Mouse (Mus musculus) thymus, adult 18-20 months (tissue): ENCODE measurements at regions not wholly inside any gene's neighbourhood (a gene's known extent, or its start where the extent isn't known, plus 50 kb on each side); places are given as distances from the start of the nearest gene placed in this dataset.

Experiments used
- DNase-seq, 2 experiments: peaks; one replicate each; pipeline ENCODE4 v3.0.0; 2022; ENCODE audit warnings: mixed read lengths in 2 of 2

DNA sequence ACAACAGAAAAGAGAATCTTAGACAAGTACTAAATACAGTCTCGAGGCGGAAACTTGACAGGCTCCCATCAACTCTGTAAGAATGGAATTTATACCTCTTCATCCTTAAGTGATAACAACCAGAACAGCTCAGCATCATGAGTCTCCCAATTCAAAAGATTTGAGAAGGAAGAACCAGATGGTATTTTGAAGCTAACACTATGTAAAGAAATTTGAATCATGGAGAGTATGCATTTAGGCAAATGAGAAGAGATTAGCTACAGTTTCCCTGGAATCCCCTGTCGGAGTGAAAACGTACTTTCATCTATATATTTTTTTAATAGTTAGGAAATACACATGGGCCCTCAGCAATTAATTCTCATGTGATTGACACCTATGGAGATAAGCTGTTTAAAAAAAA is 140.9 kb downstream of the Nrip1 start:
- DNase-seq = no peak

DNA sequence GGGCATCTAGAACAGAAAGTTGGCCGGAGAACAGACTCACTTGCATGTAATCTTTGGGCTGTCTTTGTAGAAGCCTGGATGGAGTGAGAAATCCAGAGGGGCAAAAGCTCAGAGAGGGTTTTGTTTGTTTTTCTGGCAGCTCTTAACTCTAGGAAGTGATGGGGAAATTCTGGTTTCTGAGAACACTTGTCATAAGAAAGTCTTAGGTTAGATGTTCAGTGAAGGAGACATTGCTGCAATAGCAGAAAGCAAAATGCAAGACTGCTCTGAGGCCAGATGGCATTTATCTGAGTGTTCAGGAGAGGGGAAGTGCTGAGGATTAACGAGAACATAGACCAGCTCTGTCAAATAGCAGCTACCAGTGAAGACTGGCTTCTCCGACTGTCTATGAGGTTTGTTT is 141.5 kb downstream of the Nrip1 start:
- no peak for DNase-seq

DNA sequence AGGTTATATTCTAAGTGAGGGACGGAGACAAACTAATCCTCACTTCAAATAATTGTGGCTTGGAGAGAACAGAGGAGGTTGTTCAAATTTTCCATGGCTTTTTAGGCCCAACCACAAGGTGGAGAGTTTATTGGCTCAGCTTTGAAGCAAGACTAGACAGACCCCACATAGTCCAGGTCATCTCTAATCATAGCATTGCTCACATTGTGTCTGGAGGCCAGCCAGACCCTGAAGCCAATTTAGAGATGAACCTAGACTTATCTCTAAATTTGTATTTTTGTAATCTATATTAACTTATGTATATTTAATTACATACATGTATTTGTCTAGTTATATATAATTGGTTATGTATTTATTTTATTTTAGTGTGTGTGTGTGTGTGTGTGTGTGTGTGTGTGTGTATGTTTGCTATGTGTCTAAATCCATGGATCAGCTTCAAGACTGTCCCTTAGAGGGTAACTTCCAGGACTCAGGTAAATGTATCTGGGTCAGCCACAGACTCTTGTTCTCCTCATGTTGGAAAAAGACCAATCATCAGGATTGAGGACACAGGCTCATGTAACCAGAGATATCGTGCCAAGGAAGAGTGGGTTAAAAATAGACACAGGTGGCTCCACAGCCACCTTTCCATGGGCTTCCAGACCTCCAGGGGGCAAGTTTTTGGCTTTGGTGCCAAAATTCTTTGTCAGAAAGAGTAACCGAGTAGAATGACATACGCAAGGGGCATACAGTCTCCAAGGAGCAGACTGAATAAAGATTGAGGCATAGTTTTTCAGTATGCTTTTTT is 142.9 kb downstream of the Nrip1 start:
- DNase-seq = no peak

DNA sequence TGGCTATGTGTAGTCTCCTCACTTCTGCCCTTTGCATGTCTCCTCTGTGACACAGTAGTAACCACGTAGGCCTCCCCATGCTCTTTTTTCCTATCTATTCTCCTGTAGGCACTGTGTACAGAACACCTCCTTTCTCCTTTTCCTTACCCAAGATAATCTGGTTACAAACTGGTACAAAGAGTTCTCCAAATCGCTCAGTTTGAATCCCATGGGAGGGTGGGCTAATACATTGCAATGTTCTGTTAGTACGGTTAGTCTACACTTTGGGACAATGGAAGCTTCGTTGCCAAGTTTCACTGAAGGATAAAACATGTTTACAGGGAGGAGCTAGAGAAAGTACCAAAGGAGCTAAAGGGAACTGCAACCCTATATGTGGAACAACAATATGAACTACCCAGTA is 145.2 kb downstream of the Nrip1 start:
- no peak for DNase-seq

DNA sequence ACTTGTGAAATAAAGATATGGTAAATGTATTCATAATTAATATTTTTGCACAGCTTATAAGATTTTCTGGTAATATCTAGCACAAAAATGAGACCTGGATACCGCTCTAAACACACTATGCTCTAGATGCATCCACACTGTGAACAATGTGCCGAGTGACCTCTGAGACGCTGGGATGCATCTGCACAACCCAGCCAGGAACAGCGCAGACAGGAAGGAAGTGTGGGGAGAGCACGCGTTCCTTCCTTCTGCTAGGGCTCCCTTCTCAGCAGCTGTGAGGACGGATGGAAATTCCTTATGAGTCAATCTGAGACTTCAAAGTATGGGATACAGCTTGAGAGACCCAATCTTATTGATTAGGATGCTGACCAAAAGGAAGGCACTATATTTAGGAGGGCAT is 147.2 kb downstream of the Nrip1 start:
- DNase-seq = no peak

DNA sequence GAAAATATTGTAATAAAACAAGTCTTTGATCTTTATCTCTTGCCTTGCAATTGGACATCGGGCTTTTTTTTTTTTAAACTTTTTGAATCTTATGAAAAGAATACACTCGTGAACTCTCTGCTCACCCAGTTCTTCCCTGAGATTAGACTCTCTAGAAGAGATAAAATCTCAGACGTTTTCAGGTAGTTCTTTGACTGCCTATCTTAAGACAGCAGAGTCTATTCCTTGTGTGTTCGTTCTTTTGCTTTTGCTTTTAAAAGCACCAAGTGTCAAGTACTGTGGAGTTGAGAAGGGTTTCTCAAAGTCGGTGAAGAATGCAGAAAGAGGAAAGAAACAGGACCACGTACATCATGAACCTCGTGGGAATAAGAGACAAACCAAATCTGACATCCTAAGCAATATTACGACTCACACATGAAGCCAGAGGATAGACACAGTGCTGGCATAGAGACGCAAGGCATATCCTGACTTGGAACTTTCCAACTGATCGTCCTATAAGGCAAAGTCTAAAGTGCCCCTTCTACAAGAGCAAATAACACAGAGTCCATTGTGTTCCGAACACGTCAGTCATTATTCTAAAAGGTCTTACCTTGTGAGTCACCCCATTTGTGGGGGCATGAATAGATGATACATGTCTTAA is 147.9 kb downstream of the Nrip1 start:
- no peak for DNase-seq

DNA sequence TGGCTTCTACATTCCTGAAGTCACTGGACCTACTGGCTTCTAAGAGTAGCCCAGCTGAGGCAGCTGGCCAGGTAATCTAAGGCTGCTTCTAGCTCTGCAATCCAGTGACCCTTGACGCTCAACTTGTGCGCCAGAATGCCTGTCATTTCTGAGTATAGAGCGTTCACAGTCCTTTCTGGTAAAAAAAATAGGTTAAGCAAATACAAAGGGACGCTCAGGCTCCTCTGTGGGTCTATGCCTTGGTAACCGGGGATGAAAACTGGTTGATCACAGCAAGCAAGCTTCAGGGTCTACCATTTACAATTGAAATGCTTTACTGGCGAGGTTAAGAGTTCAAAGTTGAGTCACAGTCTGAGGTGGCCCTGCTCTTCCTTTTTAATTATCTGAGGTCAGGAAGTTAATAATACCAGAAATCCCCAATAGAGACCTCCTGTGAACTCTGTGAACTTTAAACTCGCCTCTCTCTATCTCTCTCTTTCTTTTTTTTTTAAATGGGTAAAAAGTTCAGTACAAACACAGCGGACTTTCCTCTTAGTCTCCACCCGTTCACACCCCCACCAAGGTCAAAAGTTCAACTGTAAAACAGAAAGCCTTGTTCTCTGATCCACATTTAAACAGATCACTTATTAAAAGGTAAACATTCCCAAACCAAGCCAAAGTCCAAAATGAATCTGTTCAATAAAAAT is 148.6 kb downstream of the Nrip1 start:
- no peak for DNase-seq

DNA sequence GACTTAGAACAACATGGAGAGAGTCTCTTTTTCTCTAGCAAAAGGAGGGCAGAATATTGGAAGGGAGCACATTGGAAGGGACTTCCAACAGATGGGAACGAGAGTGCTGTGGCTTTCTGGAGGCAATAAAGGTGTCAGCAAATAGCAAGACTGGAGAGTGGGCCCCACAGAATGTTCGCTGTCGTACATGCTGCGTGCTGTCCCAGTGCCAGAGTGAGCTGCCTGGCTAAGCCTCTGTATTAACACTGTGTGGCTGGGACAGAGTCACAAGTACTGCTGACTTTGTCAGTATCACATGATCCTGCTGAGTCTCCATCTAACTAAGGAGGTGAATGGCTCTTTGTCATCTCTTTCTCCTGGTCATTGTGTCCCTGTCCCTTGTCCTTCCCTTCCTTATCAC is 149.9 kb downstream of the Nrip1 start:
- DNase-seq = no peak

DNA sequence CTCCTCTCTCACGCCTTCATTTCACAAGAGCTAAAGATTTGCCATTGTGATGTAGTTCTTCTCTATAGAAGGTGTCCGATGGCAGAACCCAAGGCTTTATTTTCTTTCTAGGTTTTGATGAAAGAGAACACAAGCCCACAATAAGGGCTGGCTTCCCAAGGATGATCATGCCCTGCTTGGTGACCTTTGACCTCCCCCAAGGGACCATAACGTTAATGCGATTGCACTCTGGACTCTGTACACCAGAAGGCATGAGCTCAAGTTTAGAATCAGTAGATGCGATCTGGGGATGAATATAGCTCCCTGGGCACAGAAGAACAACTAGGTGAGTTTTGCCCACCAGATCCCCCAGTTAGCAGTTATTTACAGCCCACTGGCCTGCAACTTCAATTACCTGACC is 150.7 kb downstream of the Nrip1 start:
- DNase-seq = no peak

DNA sequence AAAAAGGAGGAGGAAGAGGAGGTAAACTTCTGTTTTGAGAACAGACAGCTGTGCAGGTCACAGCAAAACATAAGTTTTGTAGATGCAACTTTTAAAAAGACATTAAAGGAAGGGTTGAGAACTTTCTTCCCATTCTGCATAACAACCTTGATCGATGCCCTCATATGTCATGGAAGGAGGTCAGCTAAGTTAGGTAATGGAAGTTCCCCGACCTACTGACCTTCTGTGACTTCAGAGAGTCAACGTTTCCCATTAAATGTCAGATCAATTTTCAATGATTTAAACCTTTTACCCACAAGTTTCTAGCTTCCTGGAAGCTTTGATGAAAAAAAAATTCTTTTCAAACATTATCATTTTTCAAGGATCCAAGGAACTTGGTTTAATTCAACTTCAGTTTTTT is 153.2 kb downstream of the Nrip1 start:
- DNase-seq = no peak

DNA sequence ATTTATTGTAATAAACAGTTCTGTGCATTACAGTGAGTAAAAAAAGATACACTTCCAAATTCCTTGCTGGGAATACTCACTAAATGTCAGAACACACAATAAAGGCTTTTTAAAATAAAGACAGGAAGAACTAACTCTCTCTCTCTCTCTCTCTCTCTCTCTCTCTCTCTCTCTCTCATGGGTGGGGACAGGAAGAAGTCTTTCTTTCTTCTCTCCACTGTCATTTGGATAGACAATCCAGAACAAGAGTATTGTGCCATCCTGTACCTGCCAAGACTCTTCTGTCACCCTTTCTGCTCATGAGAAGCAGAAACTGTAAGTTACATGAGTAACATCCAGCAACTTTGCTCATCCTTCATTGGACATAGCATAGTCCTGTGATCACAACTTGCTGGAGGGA is 154.4 kb downstream of the Nrip1 start:
- DNase-seq = no peak

DNA sequence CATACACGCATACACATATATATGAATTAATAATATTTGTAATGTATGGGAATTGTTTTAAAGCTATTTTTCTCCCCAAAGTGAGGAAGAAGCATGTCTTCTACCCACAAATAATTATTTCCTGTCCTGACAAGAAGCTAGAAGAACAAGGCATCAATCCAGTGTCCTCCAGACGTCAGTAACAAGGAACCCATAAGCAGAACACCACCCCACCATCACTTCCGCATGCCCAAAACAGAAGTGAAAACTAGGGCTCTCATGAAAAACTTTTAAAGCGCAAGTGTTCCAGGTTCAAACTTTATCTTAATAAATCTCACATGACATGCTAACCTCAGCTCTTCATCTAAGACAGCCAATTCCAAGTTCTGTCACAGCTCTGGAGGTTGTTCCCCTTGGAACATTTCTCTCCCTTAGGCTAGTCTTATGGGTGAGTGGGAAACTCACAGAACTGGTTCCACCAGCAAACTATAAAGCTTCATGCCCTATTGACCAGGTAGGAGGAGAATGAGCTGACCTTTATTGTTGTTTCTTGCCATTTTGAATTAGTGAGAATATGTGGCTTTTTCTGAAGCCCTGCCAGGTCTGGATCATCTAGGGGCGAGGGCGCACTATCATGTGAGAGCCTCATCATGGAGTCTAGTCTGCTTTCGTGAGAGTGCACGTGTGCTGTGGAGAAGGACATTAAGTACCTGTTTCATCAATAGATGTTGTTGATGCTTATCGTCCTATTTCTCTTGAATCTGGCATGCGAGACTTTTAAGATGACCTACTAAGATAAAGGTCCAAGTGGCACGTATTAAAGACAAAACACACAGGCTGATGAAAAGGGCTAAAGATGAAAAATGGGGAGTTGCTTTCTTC is 155.1 kb downstream of the Nrip1 start:
- no peak for DNase-seq

DNA sequence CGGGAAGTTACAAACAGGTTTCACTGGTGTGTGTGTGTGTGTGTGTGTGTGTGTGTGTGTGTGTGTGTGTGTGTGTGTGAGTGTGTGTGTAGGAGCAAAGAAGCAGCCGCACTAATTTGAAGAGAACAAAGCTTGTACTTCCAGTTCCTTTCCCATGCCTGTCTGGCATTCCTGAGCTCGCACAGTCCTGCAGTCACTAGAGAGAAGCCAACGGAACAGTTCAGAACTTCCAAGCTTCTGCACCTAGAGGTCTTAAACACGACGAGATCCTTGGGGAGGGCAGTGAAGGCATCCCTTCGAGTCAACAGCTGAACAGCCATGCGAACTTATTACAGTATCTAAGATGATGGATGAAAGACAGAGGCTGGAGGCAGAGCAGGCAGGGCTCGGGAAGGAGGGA is 157.4 kb downstream of the Nrip1 start:
- DNase-seq = no peak

DNA sequence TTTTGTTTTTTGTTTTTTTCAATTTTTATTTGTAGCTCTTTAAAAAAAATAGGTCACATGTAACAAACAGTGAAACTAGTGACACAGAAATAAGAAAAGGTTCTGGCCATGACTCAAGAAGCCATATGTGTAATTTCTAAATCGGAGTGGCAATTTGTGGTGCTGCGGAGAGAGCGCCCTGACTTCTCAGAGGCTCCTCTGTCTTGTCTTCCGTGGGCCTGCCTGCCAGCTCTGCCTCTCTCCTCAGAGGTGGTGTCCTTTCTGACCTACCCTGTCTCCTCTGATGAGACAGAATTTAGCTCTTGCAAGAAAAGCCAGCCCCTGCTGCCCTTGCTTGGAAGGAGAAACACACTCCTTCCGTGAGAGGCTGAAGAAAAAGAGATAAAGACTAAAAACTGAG is 158.1 kb downstream of the Nrip1 start:
- DNase-seq = no peak

DNA sequence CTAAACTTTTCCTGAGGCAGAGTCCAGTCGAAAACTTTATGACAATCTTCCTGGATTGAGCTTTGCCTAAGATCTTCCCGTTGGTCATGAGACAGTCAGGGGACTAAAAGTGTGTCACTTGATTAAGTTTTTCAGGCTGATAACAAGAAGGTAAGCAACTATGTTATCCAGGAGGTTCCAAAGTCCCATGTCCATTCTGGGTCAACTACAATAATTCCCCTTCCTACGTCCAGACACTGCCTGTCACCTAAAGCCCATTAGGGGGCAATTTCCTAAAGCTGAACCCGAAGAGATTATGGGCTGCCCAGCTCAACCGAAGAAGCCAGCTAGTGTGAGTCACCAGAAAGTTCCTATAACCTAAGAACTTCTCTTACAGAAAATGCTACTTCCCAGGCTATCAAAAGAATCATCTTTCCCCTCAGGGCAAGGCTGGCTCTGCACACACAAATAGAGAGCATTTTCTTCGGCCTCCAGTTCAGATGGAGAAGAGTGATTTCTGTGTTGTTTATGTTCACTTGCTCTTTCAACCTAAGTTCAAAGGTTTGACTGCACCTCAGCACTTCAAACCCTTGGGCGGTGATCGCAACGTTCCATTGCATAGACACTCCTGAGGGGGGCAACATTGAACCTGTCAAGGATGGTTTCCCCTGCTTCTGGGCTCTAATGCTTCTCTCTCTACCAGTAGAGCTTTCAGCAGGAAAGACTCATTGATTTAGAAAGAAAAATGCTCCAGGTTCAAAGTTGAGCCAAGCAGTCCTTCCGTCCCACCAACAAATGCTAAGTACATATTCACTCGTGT is 171.7 kb downstream of the Nrip1 start:
- DNase-seq = peak; percentile 62 to 76

DNA sequence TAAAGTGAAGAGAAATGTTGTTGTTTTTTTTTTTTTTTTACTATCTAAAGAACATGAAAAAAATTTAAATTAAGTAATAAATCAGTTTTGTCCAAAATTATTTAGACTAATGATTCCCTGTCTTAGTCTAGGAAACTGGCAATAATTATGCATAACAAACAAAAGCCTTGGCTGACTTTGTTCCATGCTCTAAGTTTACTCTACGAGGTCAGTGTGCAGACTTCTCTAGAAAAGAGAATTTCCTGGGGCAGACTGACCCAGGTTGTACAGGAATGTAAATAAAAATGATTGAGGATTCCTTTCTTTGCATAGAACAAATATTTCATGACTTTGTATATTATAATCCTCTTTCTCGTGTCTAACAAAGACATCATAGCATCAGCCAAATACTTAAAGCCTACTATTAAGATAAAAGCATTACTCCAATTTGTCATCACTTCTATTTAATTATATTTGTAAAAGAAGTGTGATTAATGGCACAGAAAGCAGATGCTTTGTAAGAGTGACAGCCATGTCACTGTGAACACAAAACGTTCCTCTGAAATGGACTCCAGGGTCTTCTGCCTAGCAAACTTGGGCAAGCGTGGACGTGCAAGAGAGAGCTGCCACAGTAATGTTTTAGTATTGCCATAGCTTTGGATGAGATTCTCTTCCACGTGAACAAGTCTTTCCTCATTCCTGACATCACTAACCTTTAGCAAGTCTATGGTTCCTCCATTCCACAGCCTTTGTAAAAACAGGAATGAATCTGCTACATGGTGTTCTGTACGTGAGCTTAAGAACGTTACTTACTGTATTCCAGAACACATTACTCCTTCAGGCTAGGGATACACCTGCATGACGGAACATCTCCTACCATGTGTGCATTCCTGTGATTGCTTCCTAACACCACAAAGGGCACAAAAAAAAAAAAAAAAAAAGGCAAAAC is 172.6 kb downstream of the Nrip1 start:
- DNase-seq = no peak

DNA sequence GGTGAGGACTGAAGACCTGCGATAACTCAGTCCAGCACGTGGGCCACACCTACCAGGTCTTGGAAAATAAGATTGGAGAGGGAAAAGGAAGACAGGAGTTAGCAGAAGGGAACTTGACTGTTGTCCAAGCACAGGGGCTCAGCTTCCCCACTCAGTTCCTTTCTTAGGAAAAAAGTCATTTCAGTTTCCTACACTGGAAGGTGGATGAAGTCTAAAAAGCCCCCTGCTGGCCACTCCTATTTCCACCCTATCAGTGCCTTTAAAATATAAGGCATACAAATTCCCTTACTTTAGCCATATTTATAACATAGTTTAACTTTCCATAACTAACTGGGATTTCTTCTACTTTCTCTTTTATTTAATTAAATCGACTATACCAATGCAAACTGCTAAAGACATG is 173.4 kb downstream of the Nrip1 start:
- DNase-seq = no peak

DNA sequence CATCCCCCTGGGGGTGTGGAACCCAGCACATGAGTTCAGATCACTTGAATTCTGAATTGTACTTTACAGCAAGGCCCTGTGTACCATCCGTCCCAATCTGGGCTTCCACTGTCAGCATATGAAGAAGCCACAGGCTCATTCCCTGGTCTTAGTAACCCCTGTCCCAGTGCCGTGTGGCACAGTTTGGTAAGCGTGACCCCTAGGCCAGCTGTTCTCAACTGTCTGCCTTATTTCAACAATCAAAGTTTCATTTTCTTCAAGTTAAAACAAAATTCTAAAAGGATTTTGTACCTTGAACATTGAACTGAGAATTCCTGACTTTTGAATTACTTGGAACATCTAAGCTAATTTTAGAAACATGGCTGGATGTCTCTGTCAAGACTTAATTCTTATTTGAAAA is 174.6 kb downstream of the Nrip1 start:
- no peak for DNase-seq

DNA sequence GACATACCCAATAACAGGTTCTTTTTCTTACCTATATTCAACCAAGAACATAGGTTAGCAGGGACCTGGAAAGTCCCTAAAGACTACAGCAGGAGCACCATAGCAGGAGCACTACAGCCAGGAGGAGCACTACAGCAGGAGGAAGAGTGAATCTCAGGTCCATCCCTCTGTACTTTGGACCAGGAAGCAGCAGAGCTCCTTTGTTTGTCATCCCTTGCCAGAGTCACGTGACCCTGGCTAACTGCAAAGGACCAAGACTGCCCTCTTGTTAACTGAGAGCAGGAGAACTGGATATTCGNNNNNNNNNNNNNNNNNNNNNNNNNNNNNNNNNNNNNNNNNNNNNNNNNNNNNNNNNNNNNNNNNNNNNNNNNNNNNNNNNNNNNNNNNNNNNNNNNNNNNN is 172.2 kb upstream of the Samsn1 start:
- no peak for DNase-seq

DNA sequence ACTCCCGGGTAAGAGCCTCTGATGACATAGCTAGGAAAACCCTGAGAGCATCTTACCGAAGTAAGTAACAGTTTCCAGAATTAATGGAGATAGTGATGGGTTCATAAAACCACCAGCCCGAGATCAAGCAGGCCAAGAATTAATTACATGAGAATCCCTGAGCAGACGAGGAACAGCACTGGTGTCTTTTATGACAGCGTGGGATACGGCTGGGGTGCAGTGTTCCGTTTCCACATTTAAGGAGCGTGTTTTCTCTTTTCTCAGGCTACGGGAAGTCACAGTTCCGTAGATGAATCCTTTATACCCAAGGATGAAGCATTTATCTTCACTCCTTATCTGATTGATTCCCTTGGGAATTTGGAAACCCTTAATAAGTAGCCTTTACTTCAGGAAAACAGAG is 169.1 kb upstream of the Samsn1 start:
- DNase-seq = no peak

DNA sequence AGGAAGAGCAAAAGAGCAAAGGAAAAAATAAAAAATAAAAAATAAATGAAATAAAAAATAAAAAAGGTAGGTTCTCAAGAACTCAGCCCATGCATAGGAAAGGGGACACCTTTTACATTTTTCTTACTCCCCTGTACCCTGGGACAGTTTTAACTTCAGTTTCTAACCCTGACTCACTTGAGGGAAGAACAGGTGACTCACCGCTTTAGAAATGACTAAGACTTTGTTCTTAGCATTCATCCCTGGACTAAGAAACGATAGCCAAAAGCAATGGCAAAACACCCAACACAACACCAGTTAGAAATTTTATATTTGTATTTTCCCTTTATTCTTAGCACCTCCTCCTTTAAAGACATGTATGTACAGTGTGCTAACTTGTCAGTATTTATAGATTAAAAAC is 161.5 kb upstream of the Samsn1 start:
- no peak for DNase-seq
